Comparison of ENCODE assay signal across 9 mouse cellular contexts in the genomic region with DNA sequence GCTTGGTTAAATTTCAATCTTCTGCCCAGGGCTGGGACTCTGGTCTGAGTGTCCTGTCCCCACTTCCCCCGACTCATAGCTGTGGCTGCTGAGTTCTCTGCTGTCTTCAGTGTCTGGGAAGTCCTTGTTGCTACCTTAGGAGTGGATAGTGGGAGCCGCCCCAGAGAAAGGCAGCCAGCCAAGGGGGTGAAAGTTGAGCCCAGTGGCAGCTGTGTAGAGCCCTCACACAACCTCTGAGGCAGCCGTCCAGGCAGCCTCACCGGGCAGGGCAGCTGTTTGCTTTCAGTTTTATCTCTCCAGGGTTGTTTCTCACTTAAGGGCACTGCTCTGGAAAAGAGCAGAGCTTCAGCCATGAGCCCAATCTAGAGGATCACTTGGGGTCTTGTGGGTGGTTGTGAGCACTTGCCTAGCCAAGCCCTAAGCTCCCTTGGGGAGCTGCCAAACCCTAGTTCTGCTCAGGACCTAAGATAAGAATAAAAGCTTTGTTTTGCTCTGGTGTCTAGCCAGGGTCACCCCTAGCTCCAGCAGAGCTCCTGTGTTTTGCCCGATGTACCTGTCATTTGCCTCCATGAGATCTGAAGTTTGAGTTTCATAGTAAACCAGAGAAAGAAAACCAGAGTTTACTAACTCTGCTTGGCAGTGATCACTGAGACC. TPM values are rescaled to one million over a fixed set of nuclear protein-coding genes. Genes with fewer than 3 reads are reported as not detected.
A peak's percentile ranks its signal among the peaks of the same experiment; 100 is the strongest.
DNase-seq lines count a peak whose midpoint lies in the region; ATAC-seq and TF ChIP-seq lines count a peak whose summit lies in the region.
"Had no signal": no experiment of that assay in that cellular context is flagged by ENCODE, and none has a peak within 500 bp of the region (broad histone marks: within the 10 kb centered on the region; RNA-seq: fewer than 3 reads in every experiment).

No protein-coding gene starts in this region.

- H3K4me1 ChIP-seq in thymus, adult 2 months (replicated peaks; ENCODE audit: control insufficient read depth, insufficient read depth, low read length), result no peaks in the 10 kb centered on the region
- peaks cover 9% of the 10 kb centered on the region; the same call in 1 of the 2 replicates for H3K4me1 ChIP-seq in hindbrain, embryonic 13.5 days (replicated peaks)
- peaks cover 26% of the 10 kb centered on the region for H3K4me1 ChIP-seq in liver, adult 2 months (ENCODE audit: control insufficient read depth, insufficient read depth, low read length)

- no peaks in the 10 kb centered on the region for H3K79me2 ChIP-seq in liver, adult 2 months (ENCODE audit: control insufficient read depth, insufficient read depth, low read length)

- no peak for TF ChIP-seq CTCF in thymus, adult 2 months (IDR thresholded peaks at IDR 0.05; ENCODE audit: borderline replicate concordance, control insufficient read depth, extremely low read depth, insufficient read depth, low read length, poor library complexity)
- TF ChIP-seq CTCF in liver, adult 2 months (IDR thresholded peaks at IDR 0.05; ENCODE audit: low read depth, low read length), result no peak

- ATAC-seq in hindbrain, embryonic 13.5 days (ENCODE audit: low FRiP score), result no peak

- H3K9ac ChIP-seq in hindbrain, embryonic 13.5 days, result no peak overlapping the region
- H3K9ac ChIP-seq in liver, adult 2 months (ENCODE audit: low read depth, low read length), result peak overlapping the region; percentile 55

- peak overlapping the region; percentile 18; the same call in 1 of the 2 replicates for H3K27ac ChIP-seq in thymus, adult 2 months (ENCODE audit: control insufficient read depth, insufficient read depth, low read length)
- peak overlapping the region; percentile 19 for H3K27ac ChIP-seq in hindbrain, embryonic 13.5 days
- H3K27ac ChIP-seq in liver, adult 2 months (replicated peaks; ENCODE audit: insufficient read depth, low read depth, low read length), result peak overlapping the region; percentile 97

- WGBS in thymus, adult 2 months, result 64% methylated on average over 5 of the region's 5 CpGs
- WGBS in hindbrain, embryonic 13.5 days, result 82% methylated on average over 5 of the region's 5 CpGs
- 4% methylated on average over 5 of the region's 5 CpGs for WGBS in liver, adult 2 months

- no peak for TF ChIP-seq POLR2A in thymus, adult 2 months (IDR thresholded peaks at IDR 0.05; ENCODE audit: control insufficient read depth, extremely low read depth, insufficient read depth, low read length, poor library complexity)
- no peak for TF ChIP-seq POLR2A in liver, adult 2 months (IDR thresholded peaks at IDR 0.05; ENCODE audit: extremely low read depth, insufficient read depth, low read length)

- DNase-seq in thymus, adult 2 months, result no peak
- DNase-seq in thymus, postnatal 4 days, result no peak
- peak; percentile 86 for DNase-seq in fibroblast of lung, adult 2 months (ENCODE audit: low read depth)
- DNase-seq in liver, adult 2 months (ENCODE audit: extremely low read depth, low read depth, low spot score), result peak; percentile 86
- DNase-seq in spleen, adult 12 weeks (ENCODE audit: low spot score), result peak; percentile 67
- no peak for DNase-seq in B cell, adult 2 months
- no peak for DNase-seq in thymus, postnatal 14 days

- H3K27me3 ChIP-seq in thymus, adult 2 months (ENCODE audit: control insufficient read depth, insufficient read depth, low read length), result no peaks in the 10 kb centered on the region
- no peaks in the 10 kb centered on the region for H3K27me3 ChIP-seq in hindbrain, embryonic 13.5 days
- H3K27me3 ChIP-seq in liver, adult 2 months (ENCODE audit: control insufficient read depth, insufficient read depth, low read length), result no peaks in the 10 kb centered on the region

- H3K4me2 ChIP-seq in hindbrain, embryonic 13.5 days, result no peak overlapping the region

- H3K36me3 ChIP-seq in thymus, adult 2 months (ENCODE audit: control insufficient read depth, insufficient read depth, low read length), result peaks cover 11% of the 10 kb centered on the region; the same call in 1 of the 2 replicates
- peaks cover 89% of the 10 kb centered on the region for H3K36me3 ChIP-seq in hindbrain, embryonic 13.5 days
- H3K36me3 ChIP-seq in liver, adult 2 months (ENCODE audit: control insufficient read depth, insufficient read depth, low read length), result no peaks in the 10 kb centered on the region

- H3K9me3 ChIP-seq in hindbrain, embryonic 13.5 days, result no peaks in the 10 kb centered on the region

- H3K4me3 ChIP-seq in thymus, adult 2 months (ENCODE audit: control insufficient read depth, insufficient read depth, low read length), result no peak overlapping the region
- H3K4me3 ChIP-seq in hindbrain, embryonic 13.5 days, result no peak overlapping the region
- H3K4me3 ChIP-seq in liver, adult 2 months (ENCODE audit: insufficient read depth, low read depth, low read length), result no peak overlapping the region

RNA-seq across cellular contexts. Expression of a gene that starts 7.0 kb away (rescaled TPM):
- polyA plus RNA-seq in thymus, adult 2 months (2012; rRNA removed), result 6.0 and 7.0 TPM in 2 replicates
- polyA plus RNA-seq in hindbrain, embryonic 13.5 days (2015; fragmentation: Nextera tagmentation; extraction: Ambion mirVana), result not detected in 2 replicates
- total RNA-seq in liver, adult 2 months (2014; rRNA removed), result not detected in 2 replicates
- polyA plus RNA-seq in liver, adult 2 months (2012; rRNA removed), result not detected in 2 replicates
- polyA plus RNA-seq: neural tube, embryonic 14.5 days had no signal

RNA-seq across cellular contexts. Expression of a gene that starts 27.4 kb away (rescaled TPM):
- 1,120 and 1,396 TPM in 2 replicates for polyA plus RNA-seq in thymus, adult 2 months (2012; rRNA removed)
- 75.2 and 78.6 TPM in 2 replicates for polyA plus RNA-seq in hindbrain, embryonic 13.5 days (2015; fragmentation: Nextera tagmentation; extraction: Ambion mirVana)
- 12.2 and 17.5 TPM in 2 replicates for total RNA-seq in liver, adult 2 months (2014; rRNA removed)
- polyA plus RNA-seq in liver, adult 2 months (2012; rRNA removed), result 27.9 and 45.2 TPM in 2 replicates

RNA-seq across cellular contexts. Expression of a gene that starts 49.0 kb away (rescaled TPM):
- polyA plus RNA-seq in thymus, adult 2 months (2012; rRNA removed), result 2.2 and 3.0 TPM in 2 replicates
- 4.4 and 8.5 TPM in 2 replicates for polyA plus RNA-seq in hindbrain, embryonic 13.5 days (2015; fragmentation: Nextera tagmentation; extraction: Ambion mirVana)
- total RNA-seq in liver, adult 2 months (2014; rRNA removed), result 0.27 and 0.55 TPM in 2 replicates
- polyA plus RNA-seq in liver, adult 2 months (2012; rRNA removed), result 0.29 and 0.30 TPM in 2 replicates

Comparison
In these comparisons a context has a peak if more than half of its experiments do, and no peak if none do; other contexts are left out.
1. DNase-seq: peak in fibroblast of lung, adult 2 months (single experiment), liver, adult 2 months (single experiment) and spleen, adult 12 weeks (single experiment); none in thymus, adult 2 months (single experiment), thymus, postnatal 4 days (single experiment), B cell, adult 2 months (0 of 2) and thymus, postnatal 14 days (single experiment).
2. H3K27ac ChIP-seq: peak in every context shown above with its lines; median percentile 97 in liver, adult 2 months; 19 in hindbrain, embryonic 13.5 days; 18 in thymus, adult 2 months.
3. RNA of a gene that starts 27.4 kb away (polyA plus RNA-seq): 1,120 to 1,396 TPM in thymus, adult 2 months; 75.2 to 78.6 TPM in hindbrain, embryonic 13.5 days and 27.9 to 45.2 TPM in liver, adult 2 months; every median in the first group is over 10 times any median in the second.